Mouse (Mus musculus): ENCODE data around the gene Krt36. TPM values are rescaled to one million over a fixed set of nuclear protein-coding genes. Genes with fewer than 3 reads are reported as not detected.

The Krt36 gene
- not detected in 2 replicates for polyA plus RNA-seq (2021; fragmentation: Nextera tagmentation)
- long read RNA-seq, experiment 1 = 0 reads
- long read RNA-seq, experiment 2 = 0 reads

GRCm38 (mm10) chr11:100105576-100106122 lies at the start of gene Krt36:
Gene Krt36, minus strand, starts transcription at chr11:100105626.

GRCm38 (mm10) chr11:100148615-100149330 lies 43.3 kb upstream of the Krt36 start, which contains the start of gene Krt19:
Gene Krt19, minus strand, starts transcription at chr11:100148665.

GRCm38 (mm10) chr11:100135731-100136130 lies 30.3 kb upstream of the Krt36 start, which contains the start of gene Krt15:
Gene Krt15, minus strand, starts transcription at chr11:100135928.

GRCm38 (mm10) chr11:100121466-100121865 lies 16.0 kb upstream of the Krt36 start, which contains the start of gene Krt13:
Gene Krt13, minus strand, starts transcription at chr11:100121566.

GRCm38 (mm10) chr11:100096141-100096540 lies 9.3 kb downstream of the Krt36 start, which contains the start of gene Krt35:
Gene Krt35, minus strand, starts transcription at chr11:100096241.

GRCm38 (mm10) chr11:100087861-100088260 lies 17.6 kb downstream of the Krt36 start, which contains the start of gene Krt32:
Gene Krt32, minus strand, starts transcription at chr11:100088226.

Other genes with a start within 250 kb of the Krt36 start
- not detected in 2 replicates for gene Gm11568, start 247.7 kb downstream of the Krt36 start, polyA plus RNA-seq (2021; fragmentation: Nextera tagmentation)
- not detected in 2 replicates for gene Gm11559, start 241.2 kb downstream of the Krt36 start, polyA plus RNA-seq (2021; fragmentation: Nextera tagmentation)
- gene Krtap9-1, start 232.2 kb downstream of the Krt36 start, polyA plus RNA-seq (2021; fragmentation: Nextera tagmentation) = not detected in 2 replicates
- not detected in 2 replicates for gene Gm11567, start 226.4 kb downstream of the Krt36 start, polyA plus RNA-seq (2021; fragmentation: Nextera tagmentation)
- gene Krtap31-1, start 197.7 kb downstream of the Krt36 start, polyA plus RNA-seq (2021; fragmentation: Nextera tagmentation) = not detected in 2 replicates
- gene Gm11565, start 190.9 kb downstream of the Krt36 start, polyA plus RNA-seq (2021; fragmentation: Nextera tagmentation) = not detected in 2 replicates
- gene Krtap31-2, start 169.3 kb downstream of the Krt36 start, polyA plus RNA-seq (2021; fragmentation: Nextera tagmentation) = not detected in 2 replicates
- gene Krtap9-5, start 157.2 kb downstream of the Krt36 start, polyA plus RNA-seq (2021; fragmentation: Nextera tagmentation) = not detected in 2 replicates
- gene Krtap29-1, start 126.6 kb downstream of the Krt36 start, polyA plus RNA-seq (2021; fragmentation: Nextera tagmentation) = not detected in 2 replicates
- gene Krtap16-1, start 119.0 kb downstream of the Krt36 start, polyA plus RNA-seq (2021; fragmentation: Nextera tagmentation) = not detected in 2 replicates
- not detected in 2 replicates for gene Krtap17-1, start 111.6 kb downstream of the Krt36 start, polyA plus RNA-seq (2021; fragmentation: Nextera tagmentation)
- not detected in 2 replicates for gene Krt33a, start 89.4 kb downstream of the Krt36 start, polyA plus RNA-seq (2021; fragmentation: Nextera tagmentation)
- gene Krt33b, start 75.8 kb downstream of the Krt36 start, polyA plus RNA-seq (2021; fragmentation: Nextera tagmentation) = not detected in 2 replicates
- gene Krt34, start 64.1 kb downstream of the Krt36 start, polyA plus RNA-seq (2021; fragmentation: Nextera tagmentation) = not detected in 2 replicates
- 0.16 TPM in 1 of 2 replicates, not detected in the other for gene Krt31, start 55.1 kb downstream of the Krt36 start, polyA plus RNA-seq (2021; fragmentation: Nextera tagmentation)
- not detected in 2 replicates for gene Krt32, start 17.4 kb downstream of the Krt36 start, polyA plus RNA-seq (2021; fragmentation: Nextera tagmentation)
- not detected in 2 replicates for gene Krt35, start 9.4 kb downstream of the Krt36 start, polyA plus RNA-seq (2021; fragmentation: Nextera tagmentation)
- gene Krt13, start 15.9 kb upstream of the Krt36 start, polyA plus RNA-seq (2021; fragmentation: Nextera tagmentation) = not detected in 2 replicates
- gene Krt15, start 30.3 kb upstream of the Krt36 start, polyA plus RNA-seq (2021; fragmentation: Nextera tagmentation) = 0.11 and 0.40 TPM in 2 replicates
- not detected in 2 replicates for gene Krt19, start 43.0 kb upstream of the Krt36 start, polyA plus RNA-seq (2021; fragmentation: Nextera tagmentation)
- gene Krt9, start 87.6 kb upstream of the Krt36 start, polyA plus RNA-seq (2021; fragmentation: Nextera tagmentation) = 0.22 and 0.24 TPM in 2 replicates
- gene Krt14, start 101.9 kb upstream of the Krt36 start, polyA plus RNA-seq (2021; fragmentation: Nextera tagmentation) = not detected in 2 replicates
- gene Krt16, start 143.3 kb upstream of the Krt36 start, polyA plus RNA-seq (2021; fragmentation: Nextera tagmentation) = not detected in 2 replicates
- 0.29 and 0.43 TPM in 2 replicates for gene Krt17, start 155.4 kb upstream of the Krt36 start, polyA plus RNA-seq (2021; fragmentation: Nextera tagmentation)
- gene Krt42, start 164.2 kb upstream of the Krt36 start, polyA plus RNA-seq (2021; fragmentation: Nextera tagmentation) = not detected in 2 replicates
- gene Eif1, start 214.3 kb upstream of the Krt36 start, polyA plus RNA-seq (2021; fragmentation: Nextera tagmentation) = 534 and 1,722 TPM in 2 replicates
- not detected in 2 replicates for gene Gast, start 228.8 kb upstream of the Krt36 start, polyA plus RNA-seq (2021; fragmentation: Nextera tagmentation)

Measured in left cerebral cortex, adult 6 months (tissue).